Mouse (Mus musculus) C2C12 (cell line): ENCODE data around the gene Ccdc163. TPM values are rescaled to one million over a fixed set of nuclear protein-coding genes. Genes with fewer than 3 reads are reported as not detected.

Experiments
- H3K27me3 ChIP-seq: one replicate; pipeline ENCODE4 v1.6.1; 2011; ENCODE audit not compliant: control insufficient read depth, insufficient read depth, insufficient read length
- H3K36me3 ChIP-seq: one replicate; pipeline ENCODE4 v1.6.1; 2011; ENCODE audit not compliant: control insufficient read depth, insufficient read depth
- H3K4me3 ChIP-seq: one replicate; pipeline ENCODE4 v1.5.1; 2011; ENCODE audit warnings: mild to moderate bottlenecking, control low read depth; ENCODE audit not compliant: poor library complexity, insufficient read depth, severe bottlenecking
- H3K79me2 ChIP-seq: one replicate; pipeline ENCODE4 v1.6.1; 2011; ENCODE audit not compliant: control insufficient read depth, insufficient read depth
- H3K79me3 ChIP-seq: one replicate; pipeline ENCODE4 v1.6.1; 2011; ENCODE audit warnings: low read depth, control low read depth
- H3ac ChIP-seq: one replicate; pipeline ENCODE3; 2011; ENCODE audit warnings: low read depth; ENCODE audit not compliant: control insufficient read depth, insufficient read length
- CEBPB ChIP-seq: IDR thresholded peaks from one replicate; pipeline ENCODE4 v1.6.1; 2011; ENCODE audit warnings: low read depth, mild to moderate bottlenecking, control low read depth, moderate library complexity
- CTCF ChIP-seq: IDR thresholded peaks from one replicate; pipeline ENCODE4 v1.5.1; 2011; ENCODE audit not compliant: control insufficient read depth, insufficient read depth, insufficient read length
- FOSL1 ChIP-seq: IDR thresholded peaks from one replicate; pipeline ENCODE4 v1.8.0; 2011; ENCODE audit warnings: mild to moderate bottlenecking, low read length; ENCODE audit not compliant: poor library complexity, insufficient read depth, severe bottlenecking
- MAX ChIP-seq: IDR thresholded peaks from one replicate; pipeline ENCODE4 v1.6.1; 2011; ENCODE audit warnings: mild to moderate bottlenecking, control low read depth
- MYOD1 ChIP-seq: IDR thresholded peaks from one replicate; pipeline ENCODE4 v1.6.1; 2011; ENCODE audit warnings: low read depth; ENCODE audit not compliant: control insufficient read depth, insufficient read length
- MYOG ChIP-seq: IDR thresholded peaks from one replicate; pipeline ENCODE4 v1.6.1; 2011; ENCODE audit not compliant: control insufficient read depth, insufficient read length; ENCODE audit errors: extremely low read depth
- USF1 ChIP-seq: IDR thresholded peaks from one replicate; pipeline ENCODE4 v1.6.1; 2011; ENCODE audit warnings: low read depth, mild to moderate bottlenecking, control low read depth, moderate library complexity
- polyA plus RNA-seq: library from polyadenylated mRNA; unstranded; fragments of >200 nt; fragmentation: generic; extraction: Trizol; gene quantifications from one replicate; pipeline ENCODE4 v1.2.1, GENCODE M21; 2012; ENCODE audit warnings: missing spikeins

Ccdc163 gene
- polyA plus RNA-seq, 1 experiment, result 22.0 TPM

DNA sequence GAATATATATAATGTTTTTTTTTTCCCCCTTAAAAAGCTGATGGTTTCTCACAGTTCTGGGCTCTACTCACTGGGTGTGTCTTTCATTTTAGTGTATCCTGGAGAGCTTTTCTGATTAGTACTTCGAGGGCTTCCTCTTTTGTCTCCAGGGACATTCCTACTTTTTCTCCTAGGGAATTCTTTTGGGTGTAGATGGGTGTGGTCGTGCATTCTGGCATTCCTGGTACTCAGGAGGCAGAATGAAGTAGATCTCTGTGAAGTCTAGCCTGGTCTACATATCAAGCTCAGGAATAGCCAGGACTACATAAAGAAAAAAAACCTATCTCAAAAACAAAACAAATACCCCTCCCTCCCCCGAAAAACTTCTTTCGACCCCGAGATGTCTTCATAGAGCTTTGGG is 17.1 kb downstream of the Ccdc163 start:
- Histone ChIP-seq H3K79me2 (peaks cover 91% of the 10 kb centered on the region), H3K79me3 (peaks cover 67% of the 10 kb centered on the region), H3K36me3 (peaks cover 17% of the 10 kb centered on the region), H3K27me3 (no peaks in the 10 kb centered on the region), H3K4me3 (no peak overlapping the region), H3ac (no peak overlapping the region)
- no peak for TF ChIP-seq USF1
- TF ChIP-seq CEBPB, result no peak

DNA sequence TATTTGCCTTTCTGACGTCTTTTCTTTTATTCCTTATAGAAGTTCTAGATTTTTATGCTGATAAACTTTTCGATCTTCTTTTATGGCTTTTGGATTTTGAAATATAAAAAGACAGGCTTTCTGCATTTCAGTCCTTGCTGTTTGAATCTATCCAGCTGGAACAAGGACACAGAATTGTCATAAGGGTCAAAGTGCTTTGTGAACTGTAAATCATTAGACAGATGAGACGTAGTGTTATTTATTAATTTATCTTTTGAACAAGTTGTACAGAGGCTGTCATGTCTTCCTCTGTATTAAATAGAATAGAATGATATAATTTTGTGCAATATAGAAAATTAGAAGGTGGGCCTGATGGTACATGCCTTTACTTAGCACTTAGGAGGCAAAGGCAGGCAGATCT is 19.1 kb downstream of the Ccdc163 start:
- Histone ChIP-seq H3K79me2 (peaks cover 95% of the 10 kb centered on the region), H3K27me3 (no peaks in the 10 kb centered on the region), H3K79me3 (peaks cover 62% of the 10 kb centered on the region), H3K36me3 (peaks cover 26% of the 10 kb centered on the region), H3K4me3 (no peak overlapping the region), H3ac (no peak overlapping the region)
- no peak for TF ChIP-seq MYOD1
- no peak for TF ChIP-seq CTCF
- no peak for TF ChIP-seq FOSL1
- TF ChIP-seq MAX, result no peak
- no peak for TF ChIP-seq MYOG
- no peak for TF ChIP-seq CEBPB
- TF ChIP-seq USF1, result no peak

DNA sequence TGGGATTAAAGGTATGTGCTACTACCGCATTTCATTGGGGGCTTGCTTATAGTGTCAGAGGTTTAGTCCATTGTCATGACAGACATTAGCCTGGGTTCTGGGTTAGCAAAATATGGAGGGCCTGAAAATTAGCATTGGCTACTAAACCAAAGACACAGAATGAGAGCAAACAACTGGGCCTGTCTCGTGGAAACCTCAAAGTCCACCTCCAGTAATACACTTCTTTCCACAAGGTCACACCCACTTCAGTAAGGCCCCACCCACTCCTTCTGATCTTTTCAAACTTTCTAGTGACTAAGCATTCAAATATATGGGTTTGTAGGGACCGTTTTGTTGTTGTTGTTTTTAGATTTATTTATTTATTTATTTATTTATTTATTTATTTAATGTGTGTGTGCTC is 21.2 kb downstream of the Ccdc163 start:
- H3ac ChIP-seq, result no peak overlapping the region
- H3K36me3 ChIP-seq, result peaks cover 23% of the 10 kb centered on the region
- TF ChIP-seq USF1 (no peak), MYOD1 (no peak), MYOG (no peak), CTCF (no peak), FOSL1 (no peak), CEBPB (no peak), MAX (no peak)
- peaks cover 96% of the 10 kb centered on the region for H3K79me2 ChIP-seq
- peaks cover 49% of the 10 kb centered on the region for H3K79me3 ChIP-seq
- H3K4me3 ChIP-seq, result no peak overlapping the region
- H3K27me3 ChIP-seq, result no peaks in the 10 kb centered on the region

DNA sequence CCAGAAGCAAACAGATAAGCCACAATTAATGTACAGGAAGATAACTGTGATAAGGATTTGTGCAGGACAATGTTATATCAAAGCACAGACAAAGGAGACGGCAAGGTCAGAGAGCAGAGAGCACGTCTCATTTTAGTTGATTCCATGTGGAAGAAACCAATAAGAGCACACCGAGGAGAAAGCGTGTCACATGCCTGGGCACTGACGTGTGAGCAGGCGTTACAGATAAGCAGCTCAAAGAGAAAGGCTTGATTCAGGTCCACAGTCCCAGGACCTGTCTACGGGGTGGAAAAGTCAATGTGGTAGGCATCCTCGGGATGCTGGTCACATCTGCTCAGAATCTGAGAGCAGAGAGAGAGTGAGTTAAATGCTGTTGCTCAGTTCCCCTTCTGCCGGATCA is 22.8 kb downstream of the Ccdc163 start:
- Histone ChIP-seq H3K27me3 (no peaks in the 10 kb centered on the region), H3K36me3 (peaks cover 16% of the 10 kb centered on the region), H3ac (no peak overlapping the region), H3K79me2 (peaks cover 85% of the 10 kb centered on the region), H3K79me3 (peaks cover 38% of the 10 kb centered on the region), H3K4me3 (no peak overlapping the region)
- TF ChIP-seq MAX, result no peak
- TF ChIP-seq MYOG, result no peak
- no peak for TF ChIP-seq CEBPB
- no peak for TF ChIP-seq USF1
- no peak for TF ChIP-seq CTCF
- no peak for TF ChIP-seq MYOD1
- TF ChIP-seq FOSL1, result no peak

DNA sequence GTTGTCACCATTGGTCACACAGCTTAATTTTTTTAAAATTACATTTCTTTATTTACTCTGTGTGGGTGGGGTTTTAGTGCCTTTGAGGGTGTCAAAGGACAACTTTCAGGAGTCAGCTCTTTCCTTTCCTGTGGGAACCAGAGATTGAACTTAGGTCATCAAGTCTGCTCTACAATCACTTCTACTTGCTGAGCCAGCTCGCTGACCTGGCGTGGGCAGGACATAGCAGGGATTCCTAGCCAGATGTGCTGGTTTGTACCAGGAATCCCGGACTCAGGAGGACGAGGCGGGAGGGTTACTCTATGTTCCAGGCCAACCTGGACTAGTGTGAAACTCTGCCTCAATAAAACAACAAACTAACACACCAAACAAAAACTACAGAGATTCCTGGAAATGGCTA is 24.0 kb downstream of the Ccdc163 start:
- Histone ChIP-seq H3ac (no peak overlapping the region), H3K79me2 (peaks cover 79% of the 10 kb centered on the region), H3K27me3 (no peaks in the 10 kb centered on the region), H3K79me3 (peaks cover 27% of the 10 kb centered on the region), H3K4me3 (no peak overlapping the region), H3K36me3 (peaks cover 16% of the 10 kb centered on the region)
- TF ChIP-seq MAX (no peak), CTCF (no peak), CEBPB (no peak), FOSL1 (no peak), MYOD1 (no peak), USF1 (no peak), MYOG (no peak)

DNA sequence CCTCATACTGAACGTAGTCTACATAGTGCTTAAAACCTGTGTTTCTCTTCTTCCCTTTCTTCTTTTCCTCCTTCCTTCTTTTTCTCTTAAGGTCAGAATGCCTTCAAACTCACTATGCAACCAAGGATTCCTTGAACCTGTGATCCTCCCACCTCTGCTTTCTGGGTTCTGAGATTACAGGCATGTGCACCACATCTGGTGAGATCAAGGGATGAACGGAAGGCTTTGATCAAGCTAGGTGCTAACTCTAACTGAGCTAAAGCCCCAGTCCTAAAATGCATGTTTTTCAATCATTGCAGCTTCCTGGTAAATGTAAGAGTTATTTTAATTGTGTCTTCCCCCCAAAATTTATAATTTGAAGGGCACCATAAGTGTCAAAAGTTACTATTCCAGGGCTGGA is 26.7 kb downstream of the Ccdc163 start:
- H3K79me3 ChIP-seq, result peaks cover 16% of the 10 kb centered on the region
- H3K27me3 ChIP-seq, result no peaks in the 10 kb centered on the region
- H3K4me3 ChIP-seq, result no peak overlapping the region
- TF ChIP-seq MAX, result no peak
- TF ChIP-seq CTCF, result no peak
- TF ChIP-seq MYOD1, result no peak
- no peak for TF ChIP-seq MYOG
- TF ChIP-seq FOSL1, result no peak
- TF ChIP-seq CEBPB, result no peak
- TF ChIP-seq USF1, result no peak
- H3ac ChIP-seq, result no peak overlapping the region
- H3K36me3 ChIP-seq, result peaks cover 9% of the 10 kb centered on the region
- H3K79me2 ChIP-seq, result peaks cover 83% of the 10 kb centered on the region
